Mouse (Mus musculus): ENCODE results near the gene Rack1. TPM values are rescaled to one million over a fixed set of nuclear protein-coding genes. Genes with fewer than 3 reads are reported as not detected.
A peak's percentile ranks its signal among the peaks of the same experiment; 100 is the strongest.

Rack1 gene
- polyA plus RNA-seq, 2 experiments from 2014 or later: 1,417 to 1,752 TPM

DNA sequence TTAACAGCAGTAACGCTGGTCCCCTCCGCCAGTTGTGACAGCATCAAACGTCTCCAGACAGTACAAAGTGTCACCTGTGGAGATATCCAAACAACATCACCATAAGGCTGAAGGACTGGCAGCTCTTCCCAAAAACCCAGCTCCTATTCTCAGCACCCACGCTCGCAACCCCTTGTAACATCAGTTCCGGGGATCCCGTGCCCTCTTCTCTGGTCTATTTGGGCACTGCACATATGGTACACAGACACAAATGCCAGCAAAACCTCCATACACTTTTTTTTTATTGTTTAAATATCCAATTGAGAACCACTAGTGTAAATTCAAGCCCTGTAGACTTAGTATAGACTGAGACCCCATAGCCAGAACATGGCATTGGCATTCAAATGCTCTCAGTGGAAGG lies 4.9 kb upstream of the Rack1 start:
- ATAC-seq: no peak

DNA sequence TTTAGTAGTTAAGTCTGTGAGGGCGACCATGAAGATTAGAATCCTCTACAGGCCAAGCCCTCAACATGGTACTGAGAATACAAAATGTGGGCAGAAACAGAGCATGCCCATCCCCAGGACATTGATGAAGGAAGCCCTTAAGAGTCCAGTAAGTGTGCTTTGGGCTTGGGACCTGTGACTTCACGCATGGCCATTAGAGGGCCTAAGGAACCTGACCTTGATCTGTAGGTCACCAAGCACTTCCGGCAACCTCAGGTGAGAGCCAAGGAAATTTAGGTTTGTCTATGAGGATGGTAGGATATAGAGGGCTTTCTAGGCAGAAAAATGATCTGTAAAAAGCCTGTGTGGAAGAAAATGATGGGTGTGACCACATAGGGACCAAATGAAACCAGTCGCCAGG lies 3.8 kb upstream of the Rack1 start:
- no peak for ATAC-seq

DNA sequence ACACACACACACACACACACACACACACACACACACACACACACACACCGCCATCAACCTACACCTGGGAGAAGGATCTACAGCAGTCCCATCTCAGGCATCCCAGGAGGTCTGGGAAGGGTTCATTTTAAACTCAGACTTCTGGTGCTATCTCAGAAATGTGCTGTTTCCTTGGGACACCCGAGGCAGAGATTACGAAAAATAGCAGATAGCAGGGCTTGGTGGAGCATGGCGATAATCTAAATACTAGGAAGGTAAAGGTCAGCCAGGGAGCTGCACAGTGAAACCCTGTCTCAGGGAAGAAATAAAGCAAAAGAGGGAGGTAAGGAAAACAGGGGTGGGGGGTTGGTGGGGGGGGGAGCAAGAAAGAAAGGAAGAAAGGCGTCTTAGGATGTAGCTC lies 2.8 kb upstream of the Rack1 start:
- no peak for ATAC-seq

DNA sequence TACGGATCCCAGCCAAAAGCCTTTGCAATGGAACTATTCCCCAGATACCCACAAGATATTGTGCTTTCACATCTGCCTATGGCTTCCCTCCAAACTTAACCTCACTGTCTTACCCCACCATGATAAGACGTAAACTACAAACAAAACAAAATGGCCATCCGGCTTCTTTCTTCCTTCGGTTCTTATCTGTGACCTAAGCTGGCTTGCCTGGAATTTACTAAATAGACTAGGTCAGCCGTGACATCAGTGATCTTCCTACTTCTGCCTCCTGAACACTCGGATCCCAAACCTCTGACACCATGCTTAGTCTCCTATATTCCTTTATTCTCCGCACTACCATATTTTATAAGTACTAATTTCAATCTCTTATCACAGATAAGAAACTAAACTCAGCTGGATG lies 1.8 kb upstream of the Rack1 start:
- no peak for ATAC-seq

DNA sequence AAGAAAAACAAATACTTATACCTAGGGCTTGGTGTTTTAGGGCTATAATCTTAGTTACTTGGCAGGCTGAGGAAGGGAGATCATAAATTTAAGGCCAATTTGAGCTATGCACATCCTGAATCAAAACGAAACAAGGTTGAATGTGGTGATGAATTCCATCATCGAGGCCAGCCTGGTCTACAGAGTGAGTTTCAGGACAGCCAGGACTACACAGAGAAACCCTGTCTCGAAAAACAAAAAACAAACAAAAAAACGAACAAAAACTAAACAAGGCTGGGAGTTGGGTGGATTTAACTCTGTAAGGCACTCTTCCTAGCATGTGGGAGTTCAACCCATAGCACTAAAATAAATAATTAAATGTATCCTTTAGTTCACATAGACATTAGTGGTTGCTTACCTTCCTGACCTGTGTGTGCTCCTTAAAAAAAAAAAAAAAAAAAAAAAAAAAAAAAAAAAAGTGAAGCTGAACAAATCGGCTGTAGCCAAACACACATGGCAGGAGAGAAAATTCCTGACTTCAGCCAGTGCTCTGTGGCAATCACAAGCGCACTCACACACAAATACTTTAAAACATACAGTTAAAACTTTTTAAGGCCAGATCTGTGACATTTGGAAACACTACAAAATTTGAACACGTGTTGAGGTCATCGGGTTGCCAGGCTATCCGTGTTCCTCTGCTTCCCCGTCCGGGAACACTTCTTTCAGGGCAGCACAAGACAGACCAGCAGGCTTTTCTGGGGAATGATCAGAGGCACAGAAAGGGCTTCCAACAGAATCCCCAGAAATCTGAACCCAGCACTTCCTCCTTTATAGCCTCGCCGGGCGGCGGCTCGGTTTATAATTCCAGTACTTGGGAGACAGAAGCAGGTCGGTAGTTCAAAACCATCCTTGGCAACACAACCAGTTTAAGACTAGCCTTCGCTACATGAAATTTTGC lies 880 bp upstream of the Rack1 start:
- ATAC-seq: no peak

DNA sequence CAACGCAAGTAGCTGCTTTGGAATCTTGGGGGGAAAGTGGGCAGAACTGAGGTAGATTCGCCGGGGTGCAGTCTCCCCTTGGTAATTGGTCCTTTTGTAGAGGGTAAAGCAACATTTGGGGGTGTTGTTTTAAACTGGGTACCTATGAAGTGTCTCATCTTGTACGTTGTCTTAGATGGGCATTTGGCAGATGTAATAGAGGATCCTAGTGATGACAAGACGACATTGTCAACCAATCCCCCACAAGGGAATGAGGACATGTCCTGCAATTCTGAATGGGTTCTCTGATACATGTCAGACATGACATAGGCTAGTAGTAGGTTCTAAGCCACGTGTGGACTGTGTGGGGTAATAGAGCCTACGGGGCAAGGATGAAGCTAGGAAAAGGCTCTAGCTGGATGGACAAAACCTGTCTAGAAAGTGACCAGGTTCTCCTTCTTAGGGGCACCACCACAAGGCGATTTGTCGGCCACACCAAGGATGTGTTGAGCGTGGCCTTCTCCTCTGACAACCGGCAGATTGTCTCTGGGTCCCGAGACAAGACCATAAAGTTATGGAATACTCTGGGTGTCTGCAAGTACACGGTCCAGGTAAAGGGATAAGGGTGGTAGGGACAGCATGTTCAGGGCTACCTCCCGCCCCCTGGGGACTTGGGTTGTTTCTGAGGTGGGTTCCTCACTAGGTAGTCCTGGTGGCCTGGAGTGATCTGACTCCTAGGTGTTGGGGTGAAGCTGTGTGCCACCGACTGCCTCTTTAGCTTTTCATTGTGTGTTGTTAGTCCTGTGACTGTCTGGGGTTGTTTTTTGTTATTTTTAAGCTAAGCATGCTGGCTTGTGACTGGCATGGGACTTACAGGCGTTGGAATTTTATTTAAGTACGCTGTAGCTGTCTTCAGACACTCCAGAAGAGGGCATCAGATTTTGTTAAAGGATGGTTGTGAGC lies 2.0 kb downstream of the Rack1 start:
- ATAC-seq: no peak

DNA sequence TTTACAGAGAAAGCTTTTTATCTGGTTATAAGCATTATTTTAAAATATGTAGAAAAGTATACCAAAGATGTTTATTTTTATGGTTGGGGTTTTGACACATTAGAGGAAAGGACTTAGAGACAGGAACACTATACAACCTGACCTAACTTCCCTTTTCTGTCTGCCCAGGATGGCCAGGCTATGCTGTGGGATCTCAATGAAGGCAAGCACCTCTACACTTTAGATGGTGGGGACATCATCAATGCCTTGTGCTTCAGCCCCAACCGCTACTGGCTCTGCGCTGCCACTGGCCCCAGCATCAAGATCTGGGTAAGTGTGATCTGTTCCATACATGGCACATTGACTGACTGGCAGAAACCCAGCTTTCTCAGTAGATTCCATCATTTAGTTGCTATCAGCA lies 3.9 kb downstream of the Rack1 start:
- ATAC-seq: no peak

DNA sequence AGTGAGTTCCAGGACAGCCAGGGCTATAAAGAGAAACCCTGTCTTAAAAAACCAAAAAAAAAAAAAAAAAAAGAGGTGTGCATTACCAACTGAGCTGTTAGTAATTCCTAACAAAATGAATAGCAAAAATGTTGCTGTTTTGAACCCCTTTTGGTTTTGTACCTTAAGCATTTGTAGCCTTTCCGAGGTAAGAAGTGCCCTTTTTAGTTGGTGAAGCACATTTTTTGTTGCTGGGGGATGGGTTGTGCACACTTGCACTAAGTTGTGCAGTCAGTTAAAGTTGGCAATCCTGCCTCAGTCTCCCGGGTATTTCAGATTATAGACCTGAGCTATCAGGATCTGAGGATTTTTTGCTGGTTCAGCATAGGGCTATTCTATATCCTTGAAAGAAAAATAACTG lies 4.8 kb downstream of the Rack1 start:
- no peak for ATAC-seq

DNA sequence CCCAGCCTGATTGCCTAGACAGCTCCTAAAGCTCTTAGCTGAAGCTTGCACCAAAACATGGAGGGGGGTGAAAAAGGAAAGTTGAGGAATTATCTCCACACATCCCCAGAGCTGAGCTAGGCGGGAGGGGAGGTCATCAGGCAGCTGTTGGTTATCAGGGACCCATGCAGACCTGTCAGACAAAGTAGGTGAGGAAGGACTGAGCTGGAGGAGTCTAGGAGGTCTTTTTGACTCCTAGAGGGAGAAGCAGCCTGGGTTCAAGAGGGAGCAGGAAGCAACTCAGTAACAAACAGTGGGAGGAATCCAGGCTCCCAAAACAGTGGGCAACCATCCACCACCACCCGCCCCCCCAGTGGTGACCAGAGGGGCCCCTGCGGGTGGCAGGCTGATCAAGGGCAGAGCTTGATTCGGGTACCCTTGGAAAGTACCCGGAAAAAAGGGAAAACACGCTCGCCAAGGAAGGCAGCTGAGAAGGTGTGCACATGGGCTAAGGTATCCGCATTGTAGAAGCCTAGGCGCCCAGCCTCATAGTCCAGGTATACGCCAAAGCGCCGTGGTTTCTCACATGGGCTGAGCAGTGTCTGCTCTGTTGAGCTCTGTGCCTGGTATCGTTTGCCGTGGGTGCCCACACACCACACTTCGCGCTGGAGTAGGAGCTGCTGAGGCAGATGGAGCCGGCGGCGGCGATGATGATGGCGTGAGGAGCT lies 6.9 kb downstream of the Rack1 start:
- ATAC-seq: no peak

DNA sequence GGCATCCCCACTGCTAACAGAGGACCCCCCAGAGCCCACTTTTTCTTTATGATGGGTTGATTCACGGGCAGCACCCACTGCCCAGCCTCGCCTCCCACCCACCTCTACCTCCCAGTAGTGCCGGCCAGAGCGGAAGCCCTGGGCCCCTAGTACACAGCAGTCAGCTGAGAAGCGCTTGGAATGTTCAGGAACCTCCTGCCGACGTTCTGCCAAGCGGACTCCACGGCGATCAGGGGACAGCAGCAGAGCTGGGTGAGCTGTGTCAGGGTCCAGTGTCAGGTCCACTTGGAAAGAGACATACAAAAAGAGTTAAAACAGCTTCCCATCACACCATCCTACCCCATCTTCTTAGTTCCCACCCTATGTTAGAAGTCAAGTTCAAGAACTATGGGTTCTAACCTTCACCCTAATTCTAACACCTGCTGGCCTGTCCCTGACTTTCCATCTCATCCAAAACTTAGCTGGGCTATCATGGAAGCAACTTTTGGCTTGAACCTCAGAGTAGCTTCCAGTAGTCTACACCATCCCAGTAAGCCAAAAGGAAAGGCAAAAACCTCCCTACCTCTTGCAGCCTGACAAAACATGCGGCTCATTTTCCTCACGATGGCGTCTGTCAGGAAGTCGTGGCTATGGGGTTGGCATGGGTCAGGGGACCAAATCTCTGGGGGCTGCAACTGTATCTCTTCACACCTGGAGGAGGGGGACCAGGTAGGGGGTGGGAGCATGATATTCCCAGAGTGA lies 7.6 kb downstream of the Rack1 start:
- ATAC-seq: no peak

DNA sequence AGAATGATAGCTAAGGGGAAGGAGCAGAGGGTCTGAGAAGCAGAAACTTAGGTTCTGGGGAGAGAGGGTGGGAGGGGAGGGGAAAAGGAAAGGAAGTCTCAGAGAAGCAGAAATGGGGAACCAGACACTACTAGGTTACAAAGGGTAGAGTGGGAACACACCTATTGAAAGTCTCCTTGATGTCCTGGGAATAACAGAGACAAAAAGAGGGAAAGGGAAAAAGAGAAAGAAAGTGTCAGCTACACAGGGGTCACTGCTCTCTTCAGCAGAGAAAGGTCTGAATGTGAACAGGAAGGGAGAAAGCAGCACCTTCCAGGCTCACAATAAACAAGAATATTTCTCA lies 8.1 kb downstream of the Rack1 start:
- no peak for ATAC-seq

DNA sequence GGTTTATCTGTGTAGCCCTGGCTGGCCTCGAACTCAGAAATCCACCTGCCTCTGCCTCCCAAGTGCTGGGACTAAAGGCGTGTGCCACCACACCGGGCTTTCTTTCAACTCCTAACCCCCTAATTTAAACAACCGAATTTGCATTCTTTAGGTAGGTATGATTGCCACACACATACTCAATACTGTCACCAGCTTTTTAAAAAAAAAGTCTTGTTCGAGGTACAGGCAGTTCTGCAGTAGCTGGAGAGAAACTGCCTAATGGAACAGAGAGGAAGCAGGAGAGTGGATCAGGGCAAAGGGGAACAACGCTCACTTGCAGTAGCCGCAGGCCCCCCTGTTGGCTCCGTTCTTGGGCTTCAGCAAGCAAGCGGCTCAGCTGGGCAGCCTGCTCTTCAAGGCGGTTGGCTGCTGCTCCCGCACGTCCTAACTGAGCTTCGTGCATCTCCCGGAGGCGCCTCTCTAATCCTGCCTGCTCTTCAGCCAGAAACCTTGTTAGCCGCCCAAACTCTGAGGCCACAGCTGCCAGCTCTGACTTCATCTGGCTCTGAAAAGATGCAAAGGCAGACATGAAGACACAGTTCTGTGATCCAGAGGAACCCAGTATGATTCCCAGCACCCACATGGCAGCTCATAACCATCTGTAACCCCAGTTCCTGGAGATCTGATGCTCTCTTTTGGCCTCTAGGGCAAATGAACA lies 8.8 kb downstream of the Rack1 start:
- ATAC-seq: no peak

DNA sequence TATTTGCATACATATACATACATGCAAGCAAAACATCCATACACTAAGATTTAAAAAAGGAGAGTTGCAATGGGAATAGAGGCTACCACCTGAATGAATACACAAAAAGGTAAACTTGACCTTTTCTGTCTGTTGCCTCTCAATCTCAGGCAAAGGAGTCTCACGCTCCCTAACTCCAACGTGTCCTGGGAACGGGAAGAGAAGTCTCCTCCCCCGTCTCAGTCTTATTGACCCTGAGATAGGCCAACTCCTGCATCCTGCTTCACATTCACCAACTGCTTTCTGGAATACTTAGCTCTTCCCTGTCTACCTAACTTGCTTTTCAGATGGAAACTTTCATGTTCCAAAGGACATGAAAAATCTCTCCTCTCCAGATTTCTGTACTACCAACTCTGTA lies 9.3 kb downstream of the Rack1 start:
- ATAC-seq: no peak

DNA sequence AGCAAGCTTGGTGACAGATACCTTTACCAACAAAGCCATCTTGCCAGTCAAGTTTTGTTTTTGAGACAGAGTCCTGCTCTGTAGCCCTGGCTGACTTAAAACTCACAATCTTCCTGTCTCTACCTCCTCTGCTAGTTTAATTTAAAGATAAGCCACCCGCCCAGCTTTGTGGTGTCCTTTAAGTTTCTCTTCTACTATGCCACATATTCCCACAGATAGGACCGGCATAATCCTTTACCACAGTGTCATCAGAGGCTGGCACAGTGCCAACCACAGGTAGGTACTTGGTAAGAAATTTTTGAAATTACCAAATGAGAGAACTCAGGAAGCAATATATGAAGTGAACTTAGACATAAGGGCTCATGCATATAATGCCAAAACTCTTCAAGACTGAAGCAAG lies 10.0 kb downstream of the Rack1 start:
- no peak for ATAC-seq

DNA sequence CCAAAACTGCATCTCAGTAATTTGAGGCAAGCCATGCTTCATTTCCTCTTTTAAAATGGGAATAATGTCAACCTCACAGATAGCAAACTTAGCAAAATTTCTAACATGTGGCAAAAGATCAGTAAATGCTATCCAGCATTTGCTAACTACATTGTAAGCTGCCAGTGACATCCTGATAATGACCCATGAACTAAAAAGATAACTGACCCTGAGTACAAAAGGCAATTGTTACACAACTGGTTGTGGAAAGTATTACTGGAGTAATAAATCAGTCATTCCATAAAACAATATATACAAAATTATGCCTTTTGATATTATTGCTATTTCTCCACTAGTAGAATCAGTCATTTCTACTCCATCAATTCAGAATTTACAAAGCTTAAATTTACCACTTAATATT lies 13.7 kb downstream of the Rack1 start:
- ATAC-seq: no peak

DNA sequence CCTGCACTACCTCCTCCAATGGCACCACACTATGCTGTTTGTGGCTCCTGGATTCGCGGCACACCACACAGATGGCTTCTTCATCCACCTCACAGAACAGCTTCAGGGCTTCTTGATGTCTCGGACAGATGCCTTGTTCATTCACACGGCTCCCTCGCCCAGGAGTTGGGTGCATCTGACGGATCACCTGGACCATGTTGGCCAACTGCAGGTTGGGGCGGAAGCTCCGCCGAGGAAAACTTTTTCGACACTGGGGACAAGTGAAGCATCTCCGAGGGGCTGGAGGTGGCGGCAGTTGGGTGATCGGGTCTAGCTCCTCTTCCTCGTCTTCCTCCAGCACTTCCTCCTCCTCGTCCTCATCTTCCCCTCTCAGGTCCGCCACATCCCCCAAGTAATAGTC lies 15.7 kb downstream of the Rack1 start:
- no peak for ATAC-seq

DNA sequence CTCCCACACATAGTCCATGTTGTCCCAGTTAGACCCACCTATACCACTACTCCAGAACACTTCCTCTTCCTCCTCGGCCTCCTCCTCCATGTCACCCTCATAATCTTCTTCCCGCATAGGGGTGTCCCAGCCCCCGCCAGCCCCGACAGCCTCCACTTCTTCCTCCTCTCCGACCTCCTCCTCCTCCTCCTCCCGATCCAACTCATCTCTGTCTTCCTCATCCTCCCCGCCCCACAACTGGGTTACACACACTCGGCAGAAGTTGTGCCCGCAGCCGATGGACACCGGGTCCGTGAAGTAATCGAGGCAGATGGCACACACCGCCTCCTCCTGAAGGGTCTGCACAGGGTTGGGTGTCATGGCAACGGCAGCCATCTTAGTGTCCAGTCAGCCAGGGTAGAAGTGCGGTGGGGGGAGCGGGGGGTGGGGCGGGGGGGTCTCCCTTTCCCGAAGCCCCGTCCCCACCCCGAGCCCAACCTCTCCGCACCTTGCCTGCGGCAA lies 16.2 kb downstream of the Rack1 start:
- no peak for ATAC-seq

DNA sequence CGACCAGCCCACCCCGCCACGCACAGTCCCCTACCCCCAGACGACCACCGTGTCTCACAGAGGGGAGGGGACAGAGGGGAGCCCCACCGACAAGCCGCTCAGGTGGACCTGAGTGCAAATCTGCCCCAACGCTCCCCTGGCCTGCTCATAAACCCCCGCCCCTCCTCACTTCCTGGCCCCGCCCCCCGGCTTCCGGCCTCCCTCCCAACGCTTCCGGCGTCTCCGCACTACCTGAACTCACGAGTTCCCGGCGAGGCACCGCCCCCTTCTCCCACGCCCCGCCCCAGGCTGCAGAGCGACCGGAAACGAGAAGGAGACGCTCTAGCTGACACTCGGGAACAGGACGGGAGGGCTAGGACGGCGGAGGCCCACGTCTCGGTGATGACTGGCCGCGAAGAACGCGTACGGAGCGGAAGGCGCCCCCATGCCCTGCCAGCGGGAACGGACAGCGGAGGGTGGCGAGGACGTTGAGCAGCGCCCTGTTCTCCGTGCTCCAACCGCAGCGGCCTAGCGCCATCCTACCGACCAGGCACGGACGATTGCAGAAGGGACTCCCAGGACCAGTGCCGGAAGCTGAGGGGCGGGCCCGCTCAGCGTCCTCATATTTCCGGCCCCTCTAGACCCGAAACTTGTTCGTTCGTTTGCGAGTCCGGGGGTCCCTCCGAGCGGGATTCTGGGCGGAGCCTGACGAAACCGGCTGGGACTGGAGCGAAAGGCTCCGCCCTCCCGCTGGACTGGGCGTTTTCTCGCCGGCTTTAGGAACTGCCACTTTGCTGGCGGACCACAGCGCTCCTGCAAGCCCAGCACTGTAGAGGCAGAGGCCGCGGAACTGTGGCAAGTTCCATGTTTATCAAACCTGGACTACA lies 16.9 kb downstream of the Rack1 start, which contains the start of gene Trim41:
Trim41 (minus strand) TSS at position 554 of the 866 bp plus-strand sequence.
- peak; percentile 86 for ATAC-seq

DNA sequence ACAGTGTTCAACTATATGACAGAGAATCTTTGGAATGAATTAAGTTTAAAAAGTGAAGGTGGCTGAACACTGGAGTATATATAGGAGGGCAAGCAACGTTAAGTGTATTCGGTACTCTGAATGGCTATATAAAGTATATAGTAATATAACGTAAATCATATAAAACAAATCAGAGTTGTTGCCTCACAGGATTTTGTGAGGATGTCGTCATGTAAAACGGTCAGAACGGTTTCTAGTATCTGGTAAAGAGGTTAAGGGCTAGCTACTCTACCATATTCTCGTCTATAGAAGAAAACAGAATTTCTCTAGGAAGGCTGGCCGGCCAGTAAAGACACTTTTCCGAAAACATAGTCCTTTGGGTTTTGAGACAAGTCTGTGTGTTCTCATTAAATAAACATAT lies 17.7 kb downstream of the Rack1 start:
- ATAC-seq: no peak

DNA sequence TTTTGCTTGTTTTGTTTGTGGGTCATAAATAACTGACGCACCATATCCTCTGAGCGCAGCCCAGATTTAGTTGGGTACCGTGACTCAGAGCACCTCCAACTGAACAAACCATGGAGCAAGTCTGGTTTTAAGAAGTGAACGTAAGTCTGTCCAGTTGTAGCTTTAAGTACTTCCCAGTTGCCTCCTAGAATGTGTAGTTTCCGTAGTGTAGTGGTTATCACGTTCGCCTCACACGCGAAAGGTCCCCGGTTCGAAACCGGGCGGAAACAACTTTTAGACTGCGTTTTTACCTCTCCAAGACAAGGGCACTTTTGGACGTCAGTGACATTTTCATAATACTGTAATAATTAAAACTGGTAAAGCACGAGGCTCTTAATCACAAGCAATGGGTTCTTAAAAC lies 18.2 kb downstream of the Rack1 start:
- ATAC-seq: peak; percentile 20
